8 mouse cellular contexts compared by ENCODE assay signal in genomic region chr12:108327889-108328491, GRCm38 (mm10). TPM values are rescaled to one million over a fixed set of nuclear protein-coding genes. Genes with fewer than 3 reads are reported as not detected.
DNase-seq lines count a peak whose midpoint lies in the region; ATAC-seq and TF ChIP-seq lines count a peak whose summit lies in the region.

No protein-coding gene starts in this region.

- no peak for DNase-seq in lung, postnatal 25 days (ENCODE audit: low spot score)
- peak; percentile 80 for DNase-seq in embryo, embryonic 11 days
- no peak for DNase-seq in heart, postnatal 0 days (ENCODE audit: low spot score)
- DNase-seq in left cerebral cortex, adult 8-10 months (ENCODE audit: low spot score in 2 of 2), result peak; percentile 73 to 91
- no peak for DNase-seq in ovary, postnatal 36 days (ENCODE audit: low spot score)
- no peak for DNase-seq in thymus, postnatal 10 days (ENCODE audit: low spot score in 2 of 2)

- peak overlapping the region; percentile 37 for H3K4me3 ChIP-seq in lung, embryonic 15.5 days
- H3K4me3 ChIP-seq in heart, postnatal 0 days (ENCODE audit: low read depth, low read length), result peak overlapping the region; percentile 42
- H3K4me3 ChIP-seq in midbrain, embryonic 16.5 days (ENCODE audit: low read depth, low read length), result peak overlapping the region; percentile 51

- H3K4me2 ChIP-seq in lung, embryonic 15.5 days, result peak overlapping the region; percentile 82
- H3K4me2 ChIP-seq in heart, postnatal 0 days (ENCODE audit: low read depth, low read length), result peak overlapping the region; percentile 56
- H3K4me2 ChIP-seq in midbrain, embryonic 16.5 days (ENCODE audit: low read length), result peak overlapping the region; percentile 90

- H3K9me3 ChIP-seq in lung, embryonic 15.5 days, result no peaks in the 10 kb centered on the region
- no peaks in the 10 kb centered on the region for H3K9me3 ChIP-seq in heart, postnatal 0 days (replicated peaks; ENCODE audit: control insufficient read depth, low read length)
- H3K9me3 ChIP-seq in midbrain, embryonic 16.5 days (replicated peaks; ENCODE audit: control insufficient read depth, low read length, poor library complexity, severe bottlenecking), result no peaks in the 10 kb centered on the region

- no peak for TF ChIP-seq CTCF in heart, postnatal 0 days (IDR thresholded peaks at IDR 0.05; ENCODE audit: low read depth)

- WGBS in lung, embryonic 15.5 days, result under 1% methylated on average over 65 of the region's 66 CpGs
- WGBS in heart, postnatal 0 days, result 1% methylated on average over 56 of the region's 66 CpGs
- 2% methylated on average over 62 of the region's 66 CpGs for WGBS in midbrain, embryonic 16.5 days

- H3K36me3 ChIP-seq in lung, embryonic 15.5 days, result no peaks in the 10 kb centered on the region
- no peaks in the 10 kb centered on the region for H3K36me3 ChIP-seq in heart, postnatal 0 days (replicated peaks; ENCODE audit: control insufficient read depth, insufficient read depth, low read length)
- H3K36me3 ChIP-seq in midbrain, embryonic 16.5 days (ENCODE audit: control insufficient read depth, insufficient read depth, low read length), result no peaks in the 10 kb centered on the region

- peak; percentile 40; the same call in 1 of the 2 replicates for ATAC-seq in lung, embryonic 15.5 days (ENCODE audit: borderline replicate concordance, extremely low read depth, low FRiP score, low TSS enrichment)
- ATAC-seq in heart, postnatal 0 days (ENCODE audit: insufficient read depth, low read depth), result 0 out of 2 replicates have a peak, but pooled peaks have one; percentile 34
- peak; percentile 75 for ATAC-seq in midbrain, embryonic 16.5 days

- H3K27me3 ChIP-seq in lung, embryonic 15.5 days, result peaks cover 45% of the 10 kb centered on the region
- peaks cover 49% of the 10 kb centered on the region for H3K27me3 ChIP-seq in heart, postnatal 0 days (ENCODE audit: control insufficient read depth, insufficient read depth, low read length)
- H3K27me3 ChIP-seq in midbrain, embryonic 16.5 days (ENCODE audit: control insufficient read depth, insufficient read depth, low read depth, low read length), result peaks cover 14% of the 10 kb centered on the region

- no peak overlapping the region for H3K9ac ChIP-seq in lung, embryonic 15.5 days
- no peak overlapping the region for H3K9ac ChIP-seq in heart, postnatal 0 days (replicated peaks; ENCODE audit: low read depth, low read length)
- H3K9ac ChIP-seq in midbrain, embryonic 16.5 days (ENCODE audit: low read depth, low read length), result peak overlapping the region; percentile 78

- H3K4me1 ChIP-seq in lung, embryonic 15.5 days, result peaks cover 22% of the 10 kb centered on the region
- H3K4me1 ChIP-seq in heart, postnatal 0 days (ENCODE audit: control insufficient read depth, insufficient read depth), result peaks cover 7% of the 10 kb centered on the region
- peaks cover 18% of the 10 kb centered on the region for H3K4me1 ChIP-seq in midbrain, embryonic 16.5 days (ENCODE audit: control insufficient read depth, insufficient read depth, low read length)

- H3K27ac ChIP-seq in lung, embryonic 15.5 days, result no peak overlapping the region
- no peak overlapping the region for H3K27ac ChIP-seq in heart, postnatal 0 days (ENCODE audit: low read depth)
- H3K27ac ChIP-seq in midbrain, embryonic 16.5 days (ENCODE audit: low read length), result peak overlapping the region; percentile 36

- TF ChIP-seq EP300 in heart, postnatal 0 days (IDR thresholded peaks at IDR 0.05; ENCODE audit: low read depth), result 0 out of 2 replicates have a peak, but pooled peaks have one; percentile 20

RNA-seq across cellular contexts. Expression of gene Cyp46a1, which starts 6.2 kb away (rescaled TPM):
- 6.3 and 6.6 TPM in 2 replicates for polyA plus RNA-seq in lung, embryonic 15.5 days (2015; fragmentation: Nextera tagmentation; extraction: Ambion mirVana)
- 1.0 and 3.6 TPM in 2 replicates for total RNA-seq in heart, postnatal 0 days (2014; rRNA removed; ENCODE audit: low replicate concordance)
- 3.0 and 3.1 TPM in 2 replicates for polyA plus RNA-seq in heart, postnatal 0 days (2015; fragmentation: Nextera tagmentation; extraction: Ambion mirVana)
- total RNA-seq in left cerebral cortex, adult 8-10 months (2022), result 100 to 1,000 TPM; 254 to 259 (median 256) TPM
- 28.1 and 36.2 TPM in 2 replicates for polyA plus RNA-seq in midbrain, embryonic 16.5 days (2015; fragmentation: Nextera tagmentation; extraction: Ambion mirVana)

RNA-seq across cellular contexts. Expression of gene Hhipl1, which starts 21.9 kb away (rescaled TPM):
- polyA plus RNA-seq in lung, embryonic 15.5 days (2015; fragmentation: Nextera tagmentation; extraction: Ambion mirVana), result 0.89 and 1.0 TPM in 2 replicates
- 0.70 and 5.0 TPM in 2 replicates for total RNA-seq in heart, postnatal 0 days (2014; rRNA removed; ENCODE audit: low replicate concordance)
- 0.58 and 0.61 TPM in 2 replicates for polyA plus RNA-seq in heart, postnatal 0 days (2015; fragmentation: Nextera tagmentation; extraction: Ambion mirVana)
- 10 to 100 TPM in 3 of 4 experiments, 1 to 10 TPM in 1; 9.4 to 11.2 (median 10.7) TPM for total RNA-seq in left cerebral cortex, adult 8-10 months (2022)
- 2.7 and 2.9 TPM in 2 replicates for polyA plus RNA-seq in midbrain, embryonic 16.5 days (2015; fragmentation: Nextera tagmentation; extraction: Ambion mirVana)

RNA-seq across cellular contexts. Expression of gene Eml1, which starts 42.8 kb away (rescaled TPM):
- polyA plus RNA-seq in lung, embryonic 15.5 days (2015; fragmentation: Nextera tagmentation; extraction: Ambion mirVana), result 107 and 117 TPM in 2 replicates
- 69.3 and 80.6 TPM in 2 replicates for total RNA-seq in heart, postnatal 0 days (2014; rRNA removed; ENCODE audit: low replicate concordance)
- 61.3 and 65.2 TPM in 2 replicates for polyA plus RNA-seq in heart, postnatal 0 days (2015; fragmentation: Nextera tagmentation; extraction: Ambion mirVana)
- total RNA-seq in left cerebral cortex, adult 8-10 months (2022), result 10 to 100 TPM; 60.1 to 66.2 (median 60.8) TPM
- polyA plus RNA-seq in midbrain, embryonic 16.5 days (2015; fragmentation: Nextera tagmentation; extraction: Ambion mirVana), result 47.6 and 57.4 TPM in 2 replicates

RNA-seq across cellular contexts. Expression of gene Ccdc85c, which starts 52.8 kb away (rescaled TPM):
- polyA plus RNA-seq in lung, embryonic 15.5 days (2015; fragmentation: Nextera tagmentation; extraction: Ambion mirVana), result 4.9 and 6.1 TPM in 2 replicates
- total RNA-seq in heart, postnatal 0 days (2014; rRNA removed; ENCODE audit: low replicate concordance), result 44.7 and 56.2 TPM in 2 replicates
- polyA plus RNA-seq in heart, postnatal 0 days (2015; fragmentation: Nextera tagmentation; extraction: Ambion mirVana), result 6.9 and 7.8 TPM in 2 replicates
- total RNA-seq in left cerebral cortex, adult 8-10 months (2022), result 10 to 100 TPM; 71.7 to 85.8 (median 80.1) TPM
- polyA plus RNA-seq in midbrain, embryonic 16.5 days (2015; fragmentation: Nextera tagmentation; extraction: Ambion mirVana), result 13.2 and 13.5 TPM in 2 replicates

Comparison
In these comparisons a context has a peak if more than half of its experiments do, and no peak if none do; other contexts are left out.
1. DNase-seq: peak in embryo, embryonic 11 days (single experiment) and left cerebral cortex, adult 8-10 months (2 of 2); none in lung, postnatal 25 days (single experiment), heart, postnatal 0 days (single experiment), ovary, postnatal 36 days (single experiment) and thymus, postnatal 10 days (0 of 2).
2. Peak in every context shown above with its lines, with median percentiles within 50 percentile points of each other: ATAC-seq, H3K4me2 ChIP-seq and H3K4me3 ChIP-seq.